Mouse (Mus musculus) spleen, adult 2 months (tissue): Measurements from ENCODE around the gene Btbd7.

Experiments used
- CTCF ChIP-seq: fragments of 200-500 bp; IDR thresholded peaks from 2 replicates; pipeline ENCODE4 v1.5.1; 2011; ENCODE audit warnings: mild to moderate bottlenecking, inconsistent platforms; ENCODE audit not compliant: insufficient read depth, insufficient read length, insufficient replicate concordance; ENCODE audit errors: extremely low read depth
- POLR2A ChIP-seq: fragments of 200-500 bp; IDR thresholded peaks from 2 replicates; pipeline ENCODE4 v1.6.1; 2011; ENCODE audit warnings: low read depth, low read length, inconsistent platforms

DNA sequence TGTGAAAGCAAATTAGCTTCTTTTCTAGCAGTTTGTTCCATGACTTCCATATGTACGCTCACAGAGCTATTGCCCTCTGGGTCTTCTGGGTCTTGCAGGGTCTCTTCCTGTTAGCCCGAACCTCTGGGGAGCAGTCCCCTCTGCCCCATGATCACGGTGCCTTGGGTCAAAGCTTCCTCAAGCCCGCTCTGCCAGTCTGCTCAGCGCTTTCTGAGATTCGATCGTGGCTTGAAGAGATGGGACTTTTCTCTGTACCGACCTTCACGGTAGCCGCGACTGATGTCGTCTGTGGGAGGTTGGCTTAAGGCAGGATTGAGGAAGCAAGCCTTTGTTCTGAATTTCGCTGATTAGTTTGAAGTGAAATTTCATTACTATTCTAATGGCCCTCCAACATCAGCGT, 102.2 kb downstream of the Btbd7 start:
- no peak for TF ChIP-seq CTCF
- TF ChIP-seq POLR2A, result no peak
